Mouse (Mus musculus): ENCODE measurements around the gene Ccr4.
"Not testable (repeated sequence)": the region's sequence is repeated elsewhere in the genome, so short reads cannot be mapped to it uniquely, and the experiment has no call there.

The Ccr4 gene

GRCm38 (mm10) chr9:114522041-114522440, 17.3 kb upstream of the Ccr4 start:
- no peak for DNase-seq

GRCm38 (mm10) chr9:114520529-114520928, 15.8 kb upstream of the Ccr4 start:
- not testable (repeated sequence) for DNase-seq

- DNase-seq: no peak
These were observed 14.2 kb upstream of the Ccr4 start for GRCm38 (mm10) chr9:114518812-114519477.

- DNase-seq: no peak
These were observed 13.3 kb upstream of the Ccr4 start for GRCm38 (mm10) chr9:114517924-114518497.

GRCm38 (mm10) chr9:114515364-114515763, 10.6 kb upstream of the Ccr4 start, which contains the start of gene C130032M10Rik:
Gene C130032M10Rik (plus strand): TSS chr9:114515697.
- DNase-seq: no peak

GRCm38 (mm10) chr9:114512831-114513230, 8.1 kb upstream of the Ccr4 start:
- DNase-seq: no peak

- no peak for DNase-seq
These were observed 5.1 kb upstream of the Ccr4 start for GRCm38 (mm10) chr9:114509785-114510184.

GRCm38 (mm10) chr9:114507421-114507820, 2.7 kb upstream of the Ccr4 start:
- no peak for DNase-seq

GRCm38 (mm10) chr9:114506564-114506963, 1.8 kb upstream of the Ccr4 start:
- DNase-seq: no peak

GRCm38 (mm10) chr9:114502711-114503427, 1.8 kb downstream of the Ccr4 start:
- DNase-seq: no peak

GRCm38 (mm10) chr9:114501913-114502312, 2.8 kb downstream of the Ccr4 start:
- DNase-seq: no peak

- no peak for DNase-seq
These were observed 3.6 kb downstream of the Ccr4 start for GRCm38 (mm10) chr9:114501111-114501510.

- DNase-seq: peak in 1 of 2 experiments; percentile 35
These were observed 4.8 kb downstream of the Ccr4 start for GRCm38 (mm10) chr9:114499783-114500515.

GRCm38 (mm10) chr9:114498218-114498617, 6.5 kb downstream of the Ccr4 start:
- peak; percentile 40 to 69 for DNase-seq

- DNase-seq: no peak
These were observed 8.2 kb downstream of the Ccr4 start for GRCm38 (mm10) chr9:114496469-114496868.

GRCm38 (mm10) chr9:114487481-114488258, 17.0 kb downstream of the Ccr4 start:
- DNase-seq: no peak

- DNase-seq: no peak
These were observed 17.9 kb downstream of the Ccr4 start for GRCm38 (mm10) chr9:114486808-114487207.

- no peak for DNase-seq
These were observed 19.9 kb downstream of the Ccr4 start for GRCm38 (mm10) chr9:114484771-114485170.

GRCm38 (mm10) chr9:114480940-114481339, 23.8 kb downstream of the Ccr4 start:
- DNase-seq: no peak

- DNase-seq: no peak
These were observed 27.7 kb downstream of the Ccr4 start for GRCm38 (mm10) chr9:114477019-114477418.

GRCm38 (mm10) chr9:114471892-114472291, 32.8 kb downstream of the Ccr4 start:
- DNase-seq: no peak

GRCm38 (mm10) chr9:114468701-114469100, 36.0 kb downstream of the Ccr4 start:
- no peak for DNase-seq
